Mouse (Mus musculus) kidney, adult 2 months (tissue): Measurements from ENCODE around the gene Prdx3. TPM values are rescaled to one million over a fixed set of nuclear protein-coding genes. Genes with fewer than 3 reads are reported as not detected.
"Not testable (repeated sequence)": the region's sequence is repeated elsewhere in the genome, so short reads cannot be mapped to it uniquely, and the experiment has no call there.

Experiments used
- DNase-seq: peaks from one replicate; pipeline ENCODE4 v3.0.0; 2021
- H3K27ac ChIP-seq: fragments of 200-500 bp; 2 replicates; pipeline ENCODE4 v1.5.1; 2012; ENCODE audit warnings: low read depth, low read length, control low read depth, inconsistent platforms; ENCODE audit not compliant: insufficient read depth
- H3K27me3 ChIP-seq: fragments of 200-500 bp; replicated peaks from 2 replicates; pipeline ENCODE4 v1.6.1; 2012; ENCODE audit warnings: mild to moderate bottlenecking, moderate library complexity, low read length, inconsistent platforms; ENCODE audit not compliant: control insufficient read depth, insufficient read depth
- H3K36me3 ChIP-seq: fragments of 200-500 bp; 2 replicates; pipeline ENCODE4 v1.6.1; 2012; ENCODE audit warnings: mild to moderate bottlenecking, moderate library complexity, low read length, inconsistent platforms; ENCODE audit not compliant: control insufficient read depth, insufficient read depth
- H3K4me1 ChIP-seq: fragments of 200-500 bp; 2 replicates; pipeline ENCODE4 v1.6.1; 2011; ENCODE audit warnings: low read length; ENCODE audit not compliant: control insufficient read depth, insufficient read depth
- H3K4me3 ChIP-seq: fragments of 200-500 bp; 2 replicates; pipeline ENCODE4 v1.5.1; 2011; ENCODE audit warnings: mild to moderate bottlenecking, low read depth, low read length, control low read depth; ENCODE audit not compliant: insufficient read depth
- CTCF ChIP-seq: fragments of 200-500 bp; conservative IDR thresholded peaks from 2 replicates; pipeline ENCODE4 v1.5.1; 2011; ENCODE audit warnings: low read depth, mild to moderate bottlenecking, control low read depth, low read length, moderate library complexity, mixed read lengths; ENCODE audit not compliant: insufficient read depth, insufficient read length
- POLR2A ChIP-seq: fragments of 200-500 bp; IDR thresholded peaks from one replicate; pipeline ENCODE4 v1.6.1; 2011; ENCODE audit warnings: low read depth, low read length, control low read depth
- WGBS: fragments of 180-500 bp; shearing (Covaris S2); methylation state at CpG from one replicate; pipeline ENCODE4 v1.1.7; 2018; 5-methylcytosine and 5-hydroxymethylcytosine counted together
- polyA plus RNA-seq: library from polyadenylated mRNA; depleted of rRNA; stranded (reverse); fragments of >200 nt; gene quantifications from 2 replicates; pipeline ENCODE4 v1.2.3, GENCODE M21; 2012; rRNA removed

Prdx3 gene
- polyA plus RNA-seq, 1 experiment: 364 TPM

GRCm38 (mm10) chr19:60870489-60870888 lies 3.9 kb downstream of the Prdx3 start:
- H3K36me3 ChIP-seq: peaks cover 14% of the 10 kb centered on the region
- WGBS: 71% methylated on average over 1 of the region's 1 CpGs
- H3K27ac ChIP-seq: no peak overlapping the region
- peaks cover 9% of the 10 kb centered on the region for H3K4me1 ChIP-seq
- no peaks in the 10 kb centered on the region for H3K27me3 ChIP-seq
- no peak overlapping the region for H3K4me3 ChIP-seq
- no peak for TF ChIP-seq POLR2A
- TF ChIP-seq CTCF: no peak
- DNase-seq: no peak

DNA sequence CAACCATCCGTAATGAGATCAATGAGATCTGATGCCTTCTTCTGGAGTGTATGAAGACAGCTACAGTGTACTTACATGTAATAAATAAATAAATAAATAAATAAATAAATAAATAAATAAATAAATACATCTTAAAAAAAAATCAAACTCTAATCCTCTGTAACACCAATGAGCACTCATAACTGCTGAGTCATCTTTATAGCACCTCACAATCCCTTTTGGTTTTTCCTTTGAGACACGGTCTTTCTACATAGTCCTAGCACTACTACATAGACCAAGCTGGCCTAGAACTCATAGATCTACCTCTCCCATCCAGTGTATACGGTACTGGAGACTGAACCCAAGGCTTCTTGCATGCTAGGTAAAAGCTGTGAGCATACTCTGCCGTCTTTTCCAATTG lies 8.2 kb downstream of the Prdx3 start:
- WGBS: 97% methylated on average over 4 of the region's 4 CpGs
- H3K27me3 ChIP-seq, H3K27ac ChIP-seq, H3K4me3 ChIP-seq, DNase-seq, H3K4me1 ChIP-seq: not testable (repeated sequence)
- peaks cover 14% of the 10 kb centered on the region for H3K36me3 ChIP-seq

DNA sequence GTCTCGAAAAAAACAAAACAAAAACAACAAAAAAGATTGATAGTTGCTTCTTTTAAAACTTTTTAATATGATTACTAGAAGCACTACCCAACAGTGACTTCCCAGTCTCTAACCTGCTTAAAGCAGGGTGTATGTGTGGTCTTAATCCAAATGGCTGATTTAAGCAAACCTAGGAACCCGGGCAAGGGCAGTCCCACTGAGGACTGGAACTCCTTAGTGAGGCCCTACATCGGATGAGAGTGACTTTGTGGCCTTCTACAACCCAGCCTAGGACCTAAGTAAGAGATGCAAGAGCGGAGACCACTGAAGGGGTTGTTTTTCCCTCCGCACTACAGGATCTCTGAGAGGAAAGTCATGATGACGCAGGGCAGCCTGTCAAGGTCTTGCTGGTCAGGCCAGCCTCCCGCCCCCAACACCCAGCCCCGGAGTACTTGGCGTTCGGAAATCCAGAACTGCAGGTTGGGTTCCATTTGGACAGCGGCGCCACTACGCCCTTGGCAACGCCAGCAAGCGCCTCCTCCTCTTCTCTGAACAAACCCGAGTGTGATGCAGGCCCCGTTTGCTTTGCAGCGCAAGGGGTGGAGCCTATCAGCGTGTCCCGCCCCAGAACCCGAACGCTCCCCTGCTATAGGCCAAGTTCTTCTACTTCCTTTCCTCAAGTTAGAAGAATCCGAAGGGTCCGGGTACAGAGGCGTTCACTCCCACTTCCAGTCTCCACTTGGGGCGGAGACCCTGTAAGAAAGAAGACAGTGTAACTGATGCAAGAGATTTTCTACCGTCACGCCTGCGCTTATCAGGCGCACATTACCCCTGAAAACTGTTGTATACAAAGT lies 13.3 kb downstream of the Prdx3 start, which contains the start of gene Sfxn4:
Sfxn4 (minus strand) TSS at position 612 of the 833 bp plus-strand sequence.
- TF ChIP-seq CTCF: no peak
- TF ChIP-seq POLR2A: peak; percentile 64
- H3K27me3 ChIP-seq: no peaks in the 10 kb centered on the region
- H3K27ac ChIP-seq: peak within 1 kb of the TSS; percentile 74
- H3K4me1 ChIP-seq: no peaks in the 10 kb centered on the region
- H3K4me3 ChIP-seq: peak within 1 kb of the TSS; percentile 86
- peaks cover 4% of the 10 kb centered on the region for H3K36me3 ChIP-seq
- DNase-seq: peak; percentile 97
- WGBS: 3% methylated on average over 30 of the region's 30 CpGs

GRCm38 (mm10) chr19:60845731-60846130 lies 28.6 kb downstream of the Prdx3 start:
- TF ChIP-seq CTCF: no peak
- no peaks in the 10 kb centered on the region for H3K27me3 ChIP-seq
- H3K4me1 ChIP-seq: no peaks in the 10 kb centered on the region
- no peak overlapping the region for H3K4me3 ChIP-seq
- peaks cover 2% of the 10 kb centered on the region; the same call in 1 of the 2 replicates for H3K36me3 ChIP-seq
- DNase-seq: no peak
- H3K27ac ChIP-seq: no peak overlapping the region

- no peak for DNase-seq
- Histone ChIP-seq H3K27ac (no peak overlapping the region), H3K4me3 (no peak overlapping the region), H3K4me1 (no peaks in the 10 kb centered on the region), H3K27me3 (no peaks in the 10 kb centered on the region), H3K36me3 (peaks cover 2% of the 10 kb centered on the region; the same call in 1 of the 2 replicates)
- TF ChIP-seq CTCF (no peak), POLR2A (no peak)
Measured at GRCm38 (mm10) chr19:60843324-60843723, 31.0 kb downstream of the Prdx3 start.

- TF ChIP-seq CTCF: peak; percentile 78
- TF ChIP-seq POLR2A: no peak
- Histone ChIP-seq H3K4me1 (no peaks in the 10 kb centered on the region), H3K27me3 (no peaks in the 10 kb centered on the region), H3K4me3 (no peak overlapping the region), H3K36me3 (peaks cover 5% of the 10 kb centered on the region), H3K27ac (no peak overlapping the region)
- 83% methylated on average over 1 of the region's 1 CpGs for WGBS
- peak; percentile 73 for DNase-seq
Measured at GRCm38 (mm10) chr19:60837747-60838146, 36.6 kb downstream of the Prdx3 start.

- Histone ChIP-seq H3K4me1 (no peaks in the 10 kb centered on the region), H3K27ac (no peak overlapping the region), H3K27me3 (no peaks in the 10 kb centered on the region), H3K4me3 (no peak overlapping the region), H3K36me3 (peaks cover 9% of the 10 kb centered on the region; the same call in 1 of the 2 replicates)
- TF ChIP-seq POLR2A (no peak), CTCF (no peak)
- no peak for DNase-seq
- WGBS: 92% methylated on average over 6 of the region's 6 CpGs
Measured at GRCm38 (mm10) chr19:60818677-60819076, 55.7 kb downstream of the Prdx3 start.

Other genes starting within 250 kb of the Prdx3 start
- 0.08 and 0.13 TPM in 2 replicates for gene Nanos1, start 118.6 kb downstream of the Prdx3 start, polyA plus RNA-seq
- gene Eif3a, start 83.9 kb downstream of the Prdx3 start, polyA plus RNA-seq: 22.6 and 29.1 TPM in 2 replicates
- 12.7 and 17.2 TPM in 2 replicates for gene Fam45a, start 63.0 kb downstream of the Prdx3 start, polyA plus RNA-seq
- gene Sfxn4, start 13.1 kb downstream of the Prdx3 start, polyA plus RNA-seq: 2.6 and 3.6 TPM in 2 replicates
- 2.5 and 2.8 TPM in 2 replicates for gene Grk5, start 15.2 kb upstream of the Prdx3 start, polyA plus RNA-seq